Mouse (Mus musculus) R1 (cell line): ENCODE results near the gene Wdr83.

Experiments used
- DNase-seq: peaks from one replicate; pipeline ENCODE4 v3.0.0-alpha.2; 2018; ENCODE audit warnings: low read depth, low spot score

Wdr83 gene

DNA sequence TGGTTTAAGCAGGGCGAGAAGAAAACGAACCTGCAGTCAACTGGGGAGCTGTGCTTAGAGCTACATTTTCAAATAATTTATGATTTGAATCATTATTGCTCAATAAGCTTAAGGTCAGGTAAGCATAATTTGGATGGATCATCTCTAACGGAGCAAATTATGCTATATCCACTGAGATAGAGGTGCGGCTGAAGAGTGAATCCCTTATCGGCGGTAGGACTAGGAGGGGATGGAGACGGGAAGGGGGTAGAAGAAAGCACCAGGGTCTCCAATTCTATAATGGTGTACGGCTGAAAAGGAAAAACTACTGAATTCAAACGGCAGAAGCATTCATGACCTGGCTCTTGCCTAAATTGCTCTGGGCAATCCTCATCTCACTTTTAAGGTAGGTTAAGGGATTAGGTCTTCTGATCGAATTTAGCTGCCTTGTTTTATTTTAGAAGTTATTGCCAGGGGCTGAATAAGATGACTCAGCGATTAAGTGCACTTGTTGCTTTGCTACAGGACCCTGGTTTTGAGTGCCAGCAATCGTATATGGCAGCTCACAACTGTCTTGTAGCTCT lies 45.9 kb downstream of the Wdr83 start:
- DNase-seq, result no peak

- DNase-seq, result peak; percentile 95
These were observed 46.3 kb downstream of the Wdr83 start for GRCm38 (mm10) chr8:85034764-85035163.

DNA sequence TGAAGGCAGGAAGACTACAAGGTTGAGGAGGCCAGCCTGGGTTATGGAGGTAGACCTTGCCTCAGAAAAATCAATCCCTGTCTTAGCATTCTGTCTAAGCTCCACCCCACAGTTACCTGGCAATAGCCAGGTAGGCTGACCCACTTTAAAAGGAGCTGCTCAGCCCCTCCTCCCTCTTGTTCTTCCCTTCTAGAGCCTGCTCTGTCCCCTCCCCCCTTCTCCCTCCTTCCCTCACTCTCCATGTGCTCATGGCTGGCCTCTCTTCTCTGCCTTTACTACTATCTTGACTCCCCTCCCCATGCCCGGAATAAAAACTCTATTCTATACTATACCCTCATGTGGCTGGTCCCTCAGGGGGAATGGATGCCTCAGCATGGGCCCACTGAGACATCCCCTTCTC lies 47.2 kb downstream of the Wdr83 start:
- DNase-seq, result peak; percentile 62

DNA sequence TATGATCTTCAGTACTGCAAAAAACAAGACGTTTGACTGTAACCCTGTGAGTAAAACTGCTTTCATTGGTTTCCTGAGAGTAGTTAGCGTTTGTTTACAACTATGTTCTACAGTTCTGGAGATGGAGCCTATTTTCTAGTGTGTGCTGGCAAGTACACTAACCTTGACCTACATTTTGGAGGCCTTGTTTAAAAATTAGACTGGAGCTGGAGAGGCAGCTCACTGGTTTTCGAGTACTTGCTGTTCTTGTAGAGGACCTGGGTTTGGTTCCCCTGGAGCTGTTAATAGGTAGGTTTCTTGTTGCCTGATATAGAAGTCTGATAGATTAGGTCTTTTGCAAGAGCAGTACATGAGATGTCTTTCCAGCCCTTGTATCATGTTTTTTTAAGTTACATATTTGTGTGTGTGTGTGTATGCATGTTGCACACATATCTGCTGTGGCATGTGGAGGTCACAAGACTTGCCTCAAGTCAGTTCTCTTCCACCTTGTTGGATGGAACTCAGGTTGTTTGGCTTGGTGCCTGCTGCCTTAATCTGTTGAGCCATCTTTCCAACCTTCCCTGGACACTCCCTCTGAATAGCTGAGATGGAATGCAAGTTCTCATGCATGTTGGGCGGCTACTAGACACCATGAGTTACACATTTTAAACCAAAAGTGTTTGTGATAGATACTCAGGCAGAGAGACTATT lies 48.3 kb downstream of the Wdr83 start:
- DNase-seq, result no peak

DNA sequence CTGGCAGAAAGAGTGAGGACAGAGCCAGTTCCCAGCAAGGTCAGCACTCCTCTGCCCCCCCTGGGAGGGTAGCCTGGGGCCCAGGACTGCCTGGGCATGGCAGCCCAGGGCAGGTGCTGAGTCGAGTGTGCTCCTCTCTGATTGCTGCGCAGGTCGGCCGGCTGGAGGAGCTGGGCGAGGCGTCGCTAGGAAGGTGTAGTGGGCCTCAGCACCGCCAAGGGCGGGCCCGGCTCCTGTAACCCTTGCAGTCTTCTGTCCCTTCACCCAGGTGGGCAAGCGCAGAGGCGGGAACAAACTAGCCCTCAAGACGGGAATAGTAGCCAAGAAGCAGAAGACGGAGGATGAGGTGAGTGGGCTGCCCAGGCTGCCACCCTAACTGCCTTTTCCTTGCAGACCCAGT lies 51.8 kb downstream of the Wdr83 start:
- DNase-seq, result no peak

GRCm38 (mm10) chr8:85027922-85028321 lies 53.2 kb downstream of the Wdr83 start:
- DNase-seq, result no peak

DNA sequence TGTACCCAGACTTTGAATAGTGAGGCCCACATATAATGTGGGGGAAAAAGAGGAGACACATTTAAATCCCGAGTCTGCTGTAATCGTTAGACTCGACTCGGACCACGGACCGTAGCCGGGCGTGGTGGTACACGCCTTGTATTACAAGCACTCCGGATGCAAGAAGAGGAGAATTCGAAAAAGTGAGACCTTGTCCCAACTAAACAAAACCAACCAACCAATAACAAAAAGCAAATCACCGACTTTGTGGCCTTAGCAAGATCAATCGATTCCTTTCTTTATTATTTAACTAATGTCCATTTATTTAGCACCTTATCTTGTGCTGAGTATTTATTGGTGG lies 53.6 kb downstream of the Wdr83 start:
- DNase-seq, result no peak

GRCm38 (mm10) chr8:85026670-85027515 lies 54.2 kb downstream of the Wdr83 start, which contains the start of gene Trir:
TSS of gene Trir (plus strand) at chr8:85026823.
- peak; percentile 98 for DNase-seq

DNA sequence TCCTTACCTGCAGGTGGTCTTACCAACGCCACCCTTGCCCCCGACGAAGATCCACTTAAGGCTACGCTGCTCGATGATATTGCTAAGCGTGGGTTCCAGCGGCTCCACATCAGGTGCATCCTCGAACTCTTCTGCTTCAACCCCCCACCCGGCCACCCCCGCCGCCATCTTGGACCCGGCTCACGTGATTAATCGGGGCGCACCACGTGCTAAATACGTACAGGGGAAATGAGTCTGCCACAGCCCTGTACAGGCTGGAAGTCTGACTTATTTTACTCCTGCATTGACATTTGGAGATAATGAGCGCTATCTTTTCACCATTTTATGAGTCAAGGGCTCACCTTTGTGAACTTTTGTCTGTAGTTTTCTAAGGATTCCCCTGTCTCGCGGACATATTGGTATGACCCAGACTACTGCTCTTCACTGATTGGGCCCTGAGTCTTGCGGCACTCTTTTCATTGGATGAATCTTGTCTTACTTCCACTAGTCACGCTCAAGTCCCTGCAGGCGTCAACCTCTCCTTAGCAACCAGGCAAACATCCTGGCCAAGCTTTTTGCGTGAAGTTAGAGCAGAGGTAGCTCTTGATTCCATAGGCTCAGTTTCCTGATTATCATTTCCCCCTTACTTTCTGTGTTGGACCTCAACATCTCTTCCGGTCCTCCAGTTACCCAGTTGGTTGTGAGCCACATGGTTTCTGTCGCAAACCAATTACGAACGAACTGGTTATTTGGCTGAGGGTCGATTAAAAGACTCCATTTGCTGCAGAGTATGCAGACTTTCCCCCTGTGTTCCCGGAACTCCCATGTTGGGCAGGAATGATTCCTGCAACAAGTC lies 55.8 kb downstream of the Wdr83 start, which contains the start of gene Asna1:
Gene Asna1 (minus strand): TSS at position 184 of the 835 bp plus-strand sequence.
- DNase-seq, result peak; percentile 99
